Mouse (Mus musculus): Measurements from ENCODE around the gene Taf10. TPM values are rescaled to one million over a fixed set of nuclear protein-coding genes. Genes with fewer than 3 reads are reported as not detected.
A peak's percentile ranks its signal among the peaks of the same experiment; 100 is the strongest.

Taf10 gene
- total RNA-seq (2017) = 132 and 162 TPM in 2 replicates

- peak; percentile 99 for ATAC-seq (replicated peaks in 1 of 2; ENCODE audit: insufficient read depth in 1 of 2, low FRiP score in 2 of 2, low TSS enrichment in 1 of 2, low read depth in 1 of 2, poor library complexity in 2 of 2, severe bottlenecking in 2 of 2)
Measured at GRCm38 (mm10) chr7:105743926-105744590, at the start of gene Taf10. Gene Taf10 (minus strand): TSS chr7:105744361.

- ATAC-seq (replicated peaks in 1 of 2; ENCODE audit: insufficient read depth in 1 of 2, low FRiP score in 2 of 2, low TSS enrichment in 1 of 2, low read depth in 1 of 2, poor library complexity in 2 of 2, severe bottlenecking in 2 of 2) = no peak
Measured at GRCm38 (mm10) chr7:105793701-105794100, 49.5 kb upstream of the Taf10 start.

- ATAC-seq (replicated peaks in 1 of 2; ENCODE audit: insufficient read depth in 1 of 2, low FRiP score in 2 of 2, low TSS enrichment in 1 of 2, low read depth in 1 of 2, poor library complexity in 2 of 2, severe bottlenecking in 2 of 2) = no peak
Measured at GRCm38 (mm10) chr7:105791147-105791546, 47.0 kb upstream of the Taf10 start.

- 0 out of 4 replicates have a peak, but pooled peaks of 1 of the 2 experiments have one; percentile 8 for ATAC-seq (replicated peaks in 1 of 2; ENCODE audit: insufficient read depth in 1 of 2, low FRiP score in 2 of 2, low TSS enrichment in 1 of 2, low read depth in 1 of 2, poor library complexity in 2 of 2, severe bottlenecking in 2 of 2)
Measured at GRCm38 (mm10) chr7:105787285-105788140, 43.4 kb upstream of the Taf10 start, which contains the start of gene Dchs1. Gene Dchs1 (minus strand): TSS chr7:105787654.

- ATAC-seq (replicated peaks in 1 of 2; ENCODE audit: insufficient read depth in 1 of 2, low FRiP score in 2 of 2, low TSS enrichment in 1 of 2, low read depth in 1 of 2, poor library complexity in 2 of 2, severe bottlenecking in 2 of 2) = peak; percentile 19 to 25; a peak in 2 of 4 replicates
Measured at GRCm38 (mm10) chr7:105786506-105787284, 42.5 kb upstream of the Taf10 start.

GRCm38 (mm10) chr7:105784556-105784955 lies 40.4 kb upstream of the Taf10 start:
- ATAC-seq (replicated peaks in 1 of 2; ENCODE audit: insufficient read depth in 1 of 2, low FRiP score in 2 of 2, low TSS enrichment in 1 of 2, low read depth in 1 of 2, poor library complexity in 2 of 2, severe bottlenecking in 2 of 2) = no peak

GRCm38 (mm10) chr7:105783861-105784260 lies 39.7 kb upstream of the Taf10 start:
- ATAC-seq (replicated peaks in 1 of 2; ENCODE audit: insufficient read depth in 1 of 2, low FRiP score in 2 of 2, low TSS enrichment in 1 of 2, low read depth in 1 of 2, poor library complexity in 2 of 2, severe bottlenecking in 2 of 2) = no peak

GRCm38 (mm10) chr7:105778553-105779265 lies 34.5 kb upstream of the Taf10 start:
- peak; percentile 88 to 95 for ATAC-seq (replicated peaks in 1 of 2; ENCODE audit: insufficient read depth in 1 of 2, low FRiP score in 2 of 2, low TSS enrichment in 1 of 2, low read depth in 1 of 2, poor library complexity in 2 of 2, severe bottlenecking in 2 of 2)

- ATAC-seq (replicated peaks in 1 of 2; ENCODE audit: insufficient read depth in 1 of 2, low FRiP score in 2 of 2, low TSS enrichment in 1 of 2, low read depth in 1 of 2, poor library complexity in 2 of 2, severe bottlenecking in 2 of 2) = peak; percentile 47 to 49
Measured at GRCm38 (mm10) chr7:105777797-105778552, 33.8 kb upstream of the Taf10 start.

GRCm38 (mm10) chr7:105777316-105777715 lies 33.2 kb upstream of the Taf10 start:
- no peak for ATAC-seq (replicated peaks in 1 of 2; ENCODE audit: insufficient read depth in 1 of 2, low FRiP score in 2 of 2, low TSS enrichment in 1 of 2, low read depth in 1 of 2, poor library complexity in 2 of 2, severe bottlenecking in 2 of 2)

- no peak for ATAC-seq (replicated peaks in 1 of 2; ENCODE audit: insufficient read depth in 1 of 2, low FRiP score in 2 of 2, low TSS enrichment in 1 of 2, low read depth in 1 of 2, poor library complexity in 2 of 2, severe bottlenecking in 2 of 2)
Measured at GRCm38 (mm10) chr7:105776026-105776425, 31.9 kb upstream of the Taf10 start.

- no peak for ATAC-seq (replicated peaks in 1 of 2; ENCODE audit: insufficient read depth in 1 of 2, low FRiP score in 2 of 2, low TSS enrichment in 1 of 2, low read depth in 1 of 2, poor library complexity in 2 of 2, severe bottlenecking in 2 of 2)
Measured at GRCm38 (mm10) chr7:105774661-105775060, 30.5 kb upstream of the Taf10 start.

- no peak for ATAC-seq (replicated peaks in 1 of 2; ENCODE audit: insufficient read depth in 1 of 2, low FRiP score in 2 of 2, low TSS enrichment in 1 of 2, low read depth in 1 of 2, poor library complexity in 2 of 2, severe bottlenecking in 2 of 2)
Measured at GRCm38 (mm10) chr7:105773041-105773440, 28.9 kb upstream of the Taf10 start.

GRCm38 (mm10) chr7:105772331-105772730 lies 28.2 kb upstream of the Taf10 start:
- ATAC-seq (replicated peaks in 1 of 2; ENCODE audit: insufficient read depth in 1 of 2, low FRiP score in 2 of 2, low TSS enrichment in 1 of 2, low read depth in 1 of 2, poor library complexity in 2 of 2, severe bottlenecking in 2 of 2) = no peak

GRCm38 (mm10) chr7:105769959-105770358 lies 25.8 kb upstream of the Taf10 start:
- no peak for ATAC-seq (replicated peaks in 1 of 2; ENCODE audit: insufficient read depth in 1 of 2, low FRiP score in 2 of 2, low TSS enrichment in 1 of 2, low read depth in 1 of 2, poor library complexity in 2 of 2, severe bottlenecking in 2 of 2)

- ATAC-seq (replicated peaks in 1 of 2; ENCODE audit: insufficient read depth in 1 of 2, low FRiP score in 2 of 2, low TSS enrichment in 1 of 2, low read depth in 1 of 2, poor library complexity in 2 of 2, severe bottlenecking in 2 of 2) = peak; percentile 62 to 68; a peak in 3 of 4 replicates
Measured at GRCm38 (mm10) chr7:105767729-105768165, 23.6 kb upstream of the Taf10 start.
